Mouse (Mus musculus): Measurements from ENCODE around the gene Prtn3. TPM values are rescaled to one million over a fixed set of nuclear protein-coding genes. Genes with fewer than 3 reads are reported as not detected.

Prtn3 gene
- polyA plus RNA-seq, 1 experiment from 2014 or later = 9.4 TPM

DNA sequence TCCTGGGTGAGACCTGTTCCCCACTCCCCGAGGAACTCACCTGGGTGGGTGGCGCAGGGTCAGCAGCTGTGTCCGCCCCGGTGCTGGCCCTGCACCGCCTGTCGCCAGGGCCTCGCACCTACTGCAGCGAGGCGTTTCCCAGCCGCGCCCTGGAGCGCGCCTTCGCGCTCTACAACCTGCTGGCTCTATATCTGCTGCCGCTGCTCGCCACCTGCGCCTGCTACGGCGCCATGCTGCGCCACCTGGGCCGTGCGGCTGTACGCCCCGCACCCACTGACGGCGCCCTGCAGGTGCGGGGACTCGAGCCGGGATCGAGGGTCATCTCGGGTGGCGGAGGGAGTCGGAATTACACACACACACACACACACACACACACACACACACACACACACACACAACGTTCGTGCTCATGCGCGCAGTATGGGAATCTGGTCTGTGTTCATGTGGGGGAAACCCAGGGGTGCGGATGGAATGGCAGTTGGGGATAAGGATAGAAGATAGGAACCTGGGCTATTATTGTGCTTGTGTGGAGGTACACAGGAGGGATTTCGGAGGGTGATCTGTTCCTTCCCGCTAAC lies 46.8 kb downstream of the Prtn3 start, which contains the start of gene R3hdm4:
Gene R3hdm4 (minus strand): TSS at position 251 of the 578 bp plus-strand sequence.
- 4% methylated on average over 40 of the region's 41 CpGs for WGBS
- H3K9ac ChIP-seq (ENCODE audit: low read depth, low read length) = no peak within 1 kb of the TSS

DNA sequence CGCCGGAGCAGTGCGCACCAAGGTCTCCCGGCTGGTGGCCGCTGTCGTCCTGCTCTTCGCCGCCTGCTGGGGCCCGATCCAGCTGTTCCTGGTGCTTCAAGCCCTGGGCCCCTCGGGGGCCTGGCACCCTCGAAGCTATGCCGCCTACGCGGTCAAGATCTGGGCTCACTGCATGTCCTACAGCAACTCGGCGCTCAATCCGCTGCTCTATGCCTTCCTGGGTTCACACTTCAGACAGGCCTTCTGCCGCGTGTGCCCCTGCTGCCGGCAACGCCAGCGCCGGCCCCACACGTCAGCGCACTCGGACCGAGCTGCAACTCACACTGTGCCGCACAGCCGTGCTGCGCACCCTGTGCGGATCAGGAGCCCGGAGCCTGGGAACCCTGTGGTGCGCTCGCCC lies 47.3 kb downstream of the Prtn3 start:
- H3K4me1 ChIP-seq (replicated peaks; ENCODE audit: control insufficient read depth, insufficient read depth, low read length) = peaks cover 24% of the 10 kb centered on the region
- no peak overlapping the region for H3K9ac ChIP-seq (ENCODE audit: low read depth, low read length)
- peak; percentile 50 for DNase-seq (ENCODE audit: low spot score)

More for the DNA sequence above, 46.8 kb downstream of the Prtn3 start, which contains the start of gene R3hdm4:
- DNase-seq (ENCODE audit: low spot score) (no peak), ATAC-seq (ENCODE audit: low FRiP score) (no peak)
- Histone ChIP-seq H3K36me3 (ENCODE audit: control insufficient read depth, insufficient read depth, low read length) (no peaks in the 10 kb centered on the region), H3K27me3 (ENCODE audit: control insufficient read depth, insufficient read depth, low read length) (peaks cover 69% of the 10 kb centered on the region), H3K27ac (ENCODE audit: low read depth, low read length) (no peak within 1 kb of the TSS), H3K9me3 (ENCODE audit: control insufficient read depth, low read length) (no peaks in the 10 kb centered on the region), H3K4me2 (replicated peaks; ENCODE audit: low read depth, low read length) (peak within 1 kb of the TSS; percentile 29), H3K4me1 (replicated peaks; ENCODE audit: control insufficient read depth, insufficient read depth, low read length) (peaks cover 21% of the 10 kb centered on the region), H3K4me3 (ENCODE audit: low read depth, low read length) (peak within 1 kb of the TSS; percentile 20)

DNA sequence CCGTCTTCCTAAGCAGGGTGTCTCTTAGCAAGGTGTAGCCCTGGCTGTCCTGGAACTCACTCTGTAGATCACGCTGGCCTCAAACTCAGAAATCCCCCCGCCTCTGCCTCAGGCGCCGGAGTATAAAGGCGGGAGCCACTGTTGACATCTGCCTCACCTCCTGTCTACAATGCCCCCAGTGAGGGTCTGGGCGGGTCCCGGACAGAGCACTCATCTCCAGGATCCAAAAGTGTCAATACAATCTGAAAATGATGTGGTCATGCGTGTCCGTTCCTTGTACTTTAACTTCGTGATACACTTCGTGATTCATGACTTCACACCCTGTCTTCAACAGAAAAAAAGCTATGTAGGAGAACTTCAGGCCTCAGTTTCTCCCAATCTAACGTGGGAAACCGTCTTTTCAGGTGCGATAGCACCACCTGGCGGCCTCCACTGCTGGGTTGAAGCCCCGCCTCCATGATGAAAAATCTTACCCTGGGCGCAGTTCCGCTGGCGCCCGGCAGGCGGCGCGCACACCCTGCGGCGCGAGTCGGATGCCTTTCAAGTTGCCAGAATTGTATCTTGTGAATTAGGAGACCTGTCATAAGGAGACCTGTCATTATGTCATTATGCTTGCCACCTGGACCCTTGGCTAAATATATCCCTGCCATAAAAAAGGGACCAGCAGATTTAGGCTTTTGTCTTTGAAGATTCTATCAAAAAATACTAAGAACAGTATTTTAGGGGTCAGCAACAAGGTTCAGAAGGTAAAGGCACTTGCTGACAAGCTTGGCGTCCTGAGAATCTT lies 50.9 kb downstream of the Prtn3 start:
- no peak overlapping the region for H3K4me3 ChIP-seq (ENCODE audit: low read depth, low read length)
- no peaks in the 10 kb centered on the region for H3K36me3 ChIP-seq (ENCODE audit: control insufficient read depth, insufficient read depth, low read length)
- ATAC-seq (ENCODE audit: low FRiP score) = no peak
- H3K4me1 ChIP-seq (replicated peaks; ENCODE audit: control insufficient read depth, insufficient read depth, low read length) = peaks cover 22% of the 10 kb centered on the region
- no peak overlapping the region for H3K9ac ChIP-seq (ENCODE audit: low read depth, low read length)
- 13% methylated on average over 29 of the region's 29 CpGs for WGBS
- no peaks in the 10 kb centered on the region for H3K9me3 ChIP-seq (ENCODE audit: control insufficient read depth, low read length)
- DNase-seq (ENCODE audit: low spot score) = peak; percentile 93
- H3K27ac ChIP-seq (ENCODE audit: low read depth, low read length) = no peak overlapping the region
- no peak overlapping the region for H3K4me2 ChIP-seq (replicated peaks; ENCODE audit: low read depth, low read length)
- peaks cover 41% of the 10 kb centered on the region for H3K27me3 ChIP-seq (ENCODE audit: control insufficient read depth, insufficient read depth, low read length)

More for the DNA sequence above, 47.3 kb downstream of the Prtn3 start:
- H3K4me3 ChIP-seq (ENCODE audit: low read depth, low read length) = peak overlapping the region; percentile 20
- H3K9me3 ChIP-seq (ENCODE audit: control insufficient read depth, low read length) = no peaks in the 10 kb centered on the region
- 2% methylated on average over 34 of the region's 34 CpGs for WGBS
- no peak for ATAC-seq (ENCODE audit: low FRiP score)
- H3K27me3 ChIP-seq (ENCODE audit: control insufficient read depth, insufficient read depth, low read length) = peaks cover 70% of the 10 kb centered on the region
- H3K4me2 ChIP-seq (replicated peaks; ENCODE audit: low read depth, low read length) = peak overlapping the region; percentile 29
- H3K27ac ChIP-seq (ENCODE audit: low read depth, low read length) = no peak overlapping the region
- no peaks in the 10 kb centered on the region for H3K36me3 ChIP-seq (ENCODE audit: control insufficient read depth, insufficient read depth, low read length)

DNA sequence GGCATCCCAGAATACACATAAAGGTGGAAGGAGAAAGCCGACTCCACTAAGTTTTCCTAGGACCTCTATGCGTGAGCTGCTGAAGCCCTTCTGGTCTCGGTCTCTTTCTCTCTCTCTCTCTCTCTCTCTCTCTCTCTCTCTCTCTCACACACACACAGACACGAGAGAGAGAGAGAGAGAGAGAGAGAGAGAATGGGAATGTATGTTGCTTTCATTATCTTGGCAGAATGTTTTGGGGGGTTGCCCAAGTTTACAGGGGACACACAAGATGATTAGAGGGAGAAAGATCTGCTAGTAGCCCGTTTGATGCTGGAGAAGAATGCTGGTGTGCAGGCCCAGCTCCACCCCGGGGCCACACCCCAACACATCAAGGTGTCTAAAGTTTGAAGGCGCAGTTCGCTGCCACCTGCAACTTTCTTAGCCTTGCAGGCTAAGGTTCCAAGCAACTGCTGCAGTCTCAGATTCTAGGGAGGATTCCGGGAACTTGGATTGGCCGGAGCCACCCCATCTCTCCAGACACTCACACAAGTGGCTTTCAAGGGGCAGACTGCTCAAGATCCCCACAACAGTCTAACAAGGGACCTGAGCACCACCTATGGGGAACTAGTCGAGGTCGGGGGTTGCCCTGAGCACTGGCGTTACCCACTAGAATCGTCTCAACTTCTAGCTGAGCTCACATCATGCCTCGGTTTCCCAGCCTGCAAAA lies 51.7 kb downstream of the Prtn3 start:
- Histone ChIP-seq H3K27ac (ENCODE audit: low read depth, low read length) (peak overlapping the region; percentile 55; the same call in 1 of the 2 replicates), H3K9me3 (ENCODE audit: control insufficient read depth, low read length) (no peaks in the 10 kb centered on the region), H3K36me3 (ENCODE audit: control insufficient read depth, insufficient read depth, low read length) (no peaks in the 10 kb centered on the region), H3K4me2 (replicated peaks; ENCODE audit: low read depth, low read length) (peak overlapping the region; percentile 94), H3K9ac (ENCODE audit: low read depth, low read length) (peak overlapping the region; percentile 59), H3K4me3 (ENCODE audit: low read depth, low read length) (peak overlapping the region; percentile 82), H3K27me3 (ENCODE audit: control insufficient read depth, insufficient read depth, low read length) (peaks cover 34% of the 10 kb centered on the region), H3K4me1 (replicated peaks; ENCODE audit: control insufficient read depth, insufficient read depth, low read length) (peaks cover 24% of the 10 kb centered on the region)
- DNase-seq (ENCODE audit: low spot score) (peak; percentile 24), ATAC-seq (ENCODE audit: low FRiP score) (no peak; the same call in 1 of the 2 replicates)
- WGBS = 13% methylated on average over 15 of the region's 15 CpGs

DNA sequence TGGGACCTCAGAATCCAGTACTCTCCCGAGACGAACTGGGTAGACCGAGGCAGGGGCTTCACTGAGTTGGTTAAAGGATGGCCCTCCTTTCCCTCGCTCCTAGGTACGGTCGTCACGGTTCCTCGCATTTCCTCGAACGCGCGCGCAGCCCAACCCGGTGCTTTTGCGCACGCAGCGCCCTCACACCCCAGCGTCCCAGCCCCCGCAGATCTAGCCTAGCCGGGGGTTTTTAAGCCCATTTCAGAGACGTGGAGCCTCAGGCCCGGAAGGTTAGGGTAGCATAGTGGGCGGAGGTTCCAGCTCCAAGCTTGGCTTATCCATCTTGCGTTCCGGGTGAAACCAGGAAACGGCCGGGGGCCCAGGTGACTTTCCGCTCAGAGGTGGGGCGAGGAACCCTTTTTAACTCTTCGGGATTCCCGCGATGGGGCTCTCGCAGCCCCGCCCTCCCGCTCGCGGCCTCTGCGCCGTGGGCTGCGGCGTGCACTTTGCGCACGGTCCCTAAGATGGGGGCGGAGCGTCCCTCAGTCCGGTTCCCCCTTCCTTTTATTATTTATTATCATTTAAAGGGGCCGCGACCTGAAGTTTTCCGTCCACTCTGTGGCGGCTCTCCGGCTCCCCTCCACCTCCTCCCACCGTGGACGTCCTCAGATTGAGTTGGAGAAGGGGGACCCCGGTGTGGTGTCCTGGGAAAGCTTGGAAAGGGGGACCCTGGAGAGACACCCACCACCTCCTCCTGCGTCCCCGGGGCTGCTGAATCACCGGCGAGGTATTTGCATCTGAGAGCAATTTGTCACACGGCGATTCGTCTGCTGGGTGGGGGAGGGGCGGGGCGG lies 52.4 kb downstream of the Prtn3 start, which contains the start of gene Arid3a:
Gene Arid3a (plus strand): TSS at position 553 of the 833 bp plus-strand sequence.
- H3K4me3 ChIP-seq (ENCODE audit: low read depth, low read length) = peak within 1 kb of the TSS; percentile 82
- H3K4me1 ChIP-seq (replicated peaks; ENCODE audit: control insufficient read depth, insufficient read depth, low read length) = peaks cover 18% of the 10 kb centered on the region
- no peaks in the 10 kb centered on the region for H3K9me3 ChIP-seq (ENCODE audit: control insufficient read depth, low read length)
- no peaks in the 10 kb centered on the region for H3K36me3 ChIP-seq (ENCODE audit: control insufficient read depth, insufficient read depth, low read length)
- peak; percentile 95 for DNase-seq (ENCODE audit: low spot score)
- H3K4me2 ChIP-seq (replicated peaks; ENCODE audit: low read depth, low read length) = peak within 1 kb of the TSS; percentile 94
- peak within 1 kb of the TSS; percentile 83 for H3K9ac ChIP-seq (ENCODE audit: low read depth, low read length)
- peaks cover 26% of the 10 kb centered on the region for H3K27me3 ChIP-seq (ENCODE audit: control insufficient read depth, insufficient read depth, low read length)
- ATAC-seq (ENCODE audit: low FRiP score) = peak; percentile 77
- WGBS = under 1% methylated on average over 63 of the region's 63 CpGs
- peak within 1 kb of the TSS; percentile 89 for H3K27ac ChIP-seq (ENCODE audit: low read depth, low read length)

DNA sequence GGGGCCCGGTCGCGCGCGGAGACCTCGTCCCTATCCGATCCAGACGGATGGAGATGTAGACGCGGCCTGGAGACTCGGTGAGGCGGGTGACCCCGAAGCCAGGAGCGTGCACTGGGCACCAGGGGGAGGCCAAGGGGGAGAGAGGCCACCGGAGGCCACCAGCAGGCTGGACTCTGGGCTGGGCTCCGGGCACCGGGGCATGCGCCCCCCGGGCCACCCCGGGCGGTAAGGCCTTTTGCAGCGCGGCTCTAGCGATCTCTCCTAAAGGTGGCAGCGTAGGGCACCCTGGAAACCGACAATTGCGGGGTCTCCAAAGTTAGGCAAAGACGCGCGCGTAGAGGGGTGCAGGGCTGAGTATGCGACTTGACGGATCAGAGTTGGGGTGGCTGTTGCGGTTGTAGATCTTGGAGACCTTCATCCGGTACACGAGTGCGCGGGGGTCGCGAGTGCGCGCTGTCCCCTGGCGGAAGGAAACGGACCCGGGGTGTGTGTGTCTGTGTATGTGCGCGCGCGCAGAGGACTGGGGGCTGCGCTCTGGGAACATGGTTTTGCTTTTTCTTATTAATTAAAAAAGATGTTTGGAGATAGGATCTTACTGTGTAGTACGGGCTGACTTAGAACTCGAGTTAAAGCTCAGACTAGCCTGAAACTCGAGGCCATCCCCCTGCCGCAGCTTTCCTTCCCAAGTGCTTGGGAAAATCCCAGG lies 53.2 kb downstream of the Prtn3 start:
- Histone ChIP-seq H3K27ac (ENCODE audit: low read depth, low read length) (peak overlapping the region; percentile 89), H3K27me3 (ENCODE audit: control insufficient read depth, insufficient read depth, low read length) (peaks cover 18% of the 10 kb centered on the region), H3K36me3 (ENCODE audit: control insufficient read depth, insufficient read depth, low read length) (no peaks in the 10 kb centered on the region), H3K4me2 (replicated peaks; ENCODE audit: low read depth, low read length) (peak overlapping the region; percentile 94), H3K4me3 (ENCODE audit: low read depth, low read length) (peak overlapping the region; percentile 82), H3K4me1 (replicated peaks; ENCODE audit: control insufficient read depth, insufficient read depth, low read length) (peaks cover 22% of the 10 kb centered on the region), H3K9ac (ENCODE audit: low read depth, low read length) (peak overlapping the region; percentile 83), H3K9me3 (ENCODE audit: control insufficient read depth, low read length) (no peaks in the 10 kb centered on the region)
- WGBS = under 1% methylated on average over 54 of the region's 54 CpGs
- DNase-seq (ENCODE audit: low spot score) = peak; percentile 77
- peak; percentile 63 for ATAC-seq (ENCODE audit: low FRiP score)

DNA sequence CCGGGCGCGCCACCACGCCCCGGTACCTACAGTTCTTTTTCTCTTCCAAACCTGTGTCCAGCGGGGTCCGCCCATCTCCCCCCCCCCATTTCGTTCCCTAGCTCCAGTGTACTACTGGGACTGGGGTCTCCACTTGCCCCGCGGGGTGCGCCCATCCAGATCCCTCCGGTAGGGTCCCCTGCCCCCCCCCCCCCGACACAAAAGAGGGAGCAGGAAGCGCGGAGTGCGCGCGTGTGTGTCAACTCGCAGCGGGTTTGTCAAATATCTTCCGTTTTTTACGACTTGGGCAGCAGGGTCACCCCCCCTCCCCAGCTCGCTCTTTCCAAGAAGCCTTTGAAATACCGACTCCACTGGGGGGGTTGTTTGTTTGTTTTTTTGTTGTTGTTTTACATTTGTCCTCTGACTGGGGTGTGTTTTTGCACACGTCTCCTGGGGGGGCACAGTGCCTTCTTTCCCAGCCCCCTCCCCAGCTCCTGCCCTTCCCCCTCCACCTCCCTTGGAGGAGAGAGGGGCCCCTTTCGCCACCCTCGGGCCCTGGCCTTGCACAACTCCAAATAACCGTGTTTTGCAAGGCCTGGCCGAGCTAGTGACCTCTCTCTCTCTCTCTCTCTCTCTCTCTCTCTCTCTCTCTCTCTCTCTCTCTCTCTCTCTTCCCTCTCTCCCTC lies 53.9 kb downstream of the Prtn3 start:
- no peak for ATAC-seq (ENCODE audit: low FRiP score)

More for the DNA sequence above, 53.9 kb downstream of the Prtn3 start:
- Histone ChIP-seq H3K4me1 (replicated peaks; ENCODE audit: control insufficient read depth, insufficient read depth, low read length) (peaks cover 25% of the 10 kb centered on the region), H3K4me2 (replicated peaks; ENCODE audit: low read depth, low read length) (peak overlapping the region; percentile 94), H3K9ac (ENCODE audit: low read depth, low read length) (peak overlapping the region; percentile 83), H3K4me3 (ENCODE audit: low read depth, low read length) (peak overlapping the region; percentile 82), H3K27ac (ENCODE audit: low read depth, low read length) (peak overlapping the region; percentile 89), H3K9me3 (ENCODE audit: control insufficient read depth, low read length) (no peaks in the 10 kb centered on the region), H3K27me3 (ENCODE audit: control insufficient read depth, insufficient read depth, low read length) (peaks cover 12% of the 10 kb centered on the region), H3K36me3 (ENCODE audit: control insufficient read depth, insufficient read depth, low read length) (peaks cover under 1% of the 10 kb centered on the region; the same call in 1 of the 2 replicates)
- whole genome bisulfite sequencing = under 1% methylated on average over 21 of the region's 29 CpGs
- DNase-seq (ENCODE audit: low spot score) = no peak
